Mouse (Mus musculus) lung, adult 2 months (tissue): ENCODE data around the gene Rnf146. TPM values are rescaled to one million over a fixed set of nuclear protein-coding genes. Genes with fewer than 3 reads are reported as not detected.
"Not testable (repeated sequence)": the region's sequence is repeated elsewhere in the genome, so short reads cannot be mapped to it uniquely, and the experiment has no call there.

ENCODE experiments used
- DNase-seq: peaks from one replicate; pipeline ENCODE4 v3.0.0; 2022
- H3K4me1 ChIP-seq: fragments of 200-500 bp; 2 replicates; pipeline ENCODE4 v1.6.1; 2011; ENCODE audit warnings: low read length; ENCODE audit not compliant: control insufficient read depth, insufficient read depth
- H3K4me3 ChIP-seq: fragments of 200-500 bp; replicated peaks from 2 replicates; pipeline ENCODE3; 2011; ENCODE audit warnings: low read depth, mild to moderate bottlenecking, control low read depth, low read length; ENCODE audit errors: extremely low read depth
- CTCF ChIP-seq: fragments of 200-500 bp; IDR thresholded peaks from 2 replicates; pipeline ENCODE4 v1.5.1; 2011; ENCODE audit warnings: mild to moderate bottlenecking, low read length, control low read depth; ENCODE audit not compliant: insufficient read depth
- POLR2A ChIP-seq: fragments of 200-500 bp; IDR thresholded peaks from 2 replicates; pipeline ENCODE4 v1.6.1; 2011; ENCODE audit warnings: low read depth, mild to moderate bottlenecking, control low read depth, low read length, borderline replicate concordance; ENCODE audit errors: extremely low read depth
- WGBS: fragments of 180-500 bp; shearing (Covaris S2); methylation state at CpG from one replicate; pipeline ENCODE4 v1.1.7; 2018; 5-methylcytosine and 5-hydroxymethylcytosine counted together
- polyA plus RNA-seq: library from polyadenylated mRNA; depleted of rRNA; stranded (reverse); fragments of >200 nt; gene quantifications from 2 replicates; pipeline ENCODE4 v1.2.3, GENCODE M21; 2012; rRNA removed

Rnf146 gene
- 16.4 and 33.0 TPM in 2 replicates for polyA plus RNA-seq

DNA sequence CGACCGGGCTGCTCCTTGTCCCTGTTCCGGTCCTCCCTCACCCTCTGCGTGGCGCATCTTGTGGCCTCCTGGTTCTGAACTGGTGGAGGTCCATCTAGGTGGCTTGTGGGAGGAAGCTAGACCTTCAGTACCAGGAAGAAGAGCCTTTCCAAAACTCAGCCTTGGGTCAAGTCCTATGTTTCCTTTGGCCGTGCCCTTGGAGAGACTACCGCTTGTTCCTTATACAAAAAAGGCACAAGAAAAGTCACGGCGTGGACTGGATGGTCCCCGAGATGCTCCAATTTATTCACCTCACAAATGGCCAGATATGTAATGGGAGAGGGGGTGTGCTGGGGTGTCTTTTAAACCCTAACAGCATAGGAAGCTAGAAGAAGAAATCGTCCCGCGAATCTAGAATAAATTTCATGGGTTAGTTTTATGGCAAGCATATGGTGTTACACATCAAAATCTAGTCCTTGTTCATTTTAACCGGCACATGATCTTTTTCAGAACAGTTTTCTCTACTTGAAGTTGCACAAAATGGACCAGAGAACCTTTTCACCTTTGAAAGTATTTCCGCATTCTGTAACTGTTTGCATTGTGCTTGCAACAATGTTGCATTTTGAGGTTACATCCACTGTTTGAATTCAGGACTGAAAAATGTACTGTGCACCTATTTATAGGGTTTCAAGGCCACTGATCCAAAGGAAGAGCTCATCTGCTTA lies at the start of gene Rnf146:
Gene Rnf146, minus strand, starts transcription at position 246 of the 704 bp plus-strand sequence.
- WGBS, result 8% methylated on average over 15 of the region's 15 CpGs
- no peak for DNase-seq
- no peak for TF ChIP-seq POLR2A
- no peak for TF ChIP-seq CTCF
- peaks cover 14% of the 10 kb centered on the region for H3K4me1 ChIP-seq
- H3K4me3 ChIP-seq, result peak within 1 kb of the TSS; percentile 94

- Histone ChIP-seq H3K4me3 (no peak overlapping the region), H3K4me1 (no peaks in the 10 kb centered on the region)
- 44% methylated on average over 8 of the region's 8 CpGs for WGBS
- no peak for DNase-seq
- no peak for TF ChIP-seq POLR2A
- TF ChIP-seq CTCF, result no peak
These were observed 40.5 kb upstream of the Rnf146 start for GRCm38 (mm10) chr10:29402656-29403268.

DNA sequence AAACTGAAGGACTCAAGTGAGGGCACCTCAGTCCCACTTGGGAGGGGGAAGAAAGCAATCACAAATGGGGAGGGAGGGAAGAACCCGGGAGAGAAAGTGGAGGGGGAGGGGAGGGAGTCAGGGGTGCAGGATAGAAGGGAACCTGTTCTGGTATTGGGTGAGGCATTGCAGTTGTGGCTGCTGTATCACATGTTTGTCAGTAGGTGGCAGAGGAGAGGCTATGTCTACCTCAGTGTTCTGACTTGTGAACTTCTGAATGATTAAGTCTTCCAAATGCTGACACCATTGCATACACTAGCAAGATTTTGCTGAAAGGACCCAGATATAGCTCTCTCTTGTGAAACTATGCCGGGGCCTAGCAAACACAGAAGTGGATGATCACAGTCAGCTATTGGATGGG lies 32.6 kb upstream of the Rnf146 start:
- not testable (repeated sequence) for H3K4me1 ChIP-seq, H3K4me3 ChIP-seq, DNase-seq
- TF ChIP-seq CTCF, result 0 out of 2 replicates have a peak, but pooled peaks have one; percentile 8
- 68% methylated on average over 2 of the region's 2 CpGs for WGBS

- WGBS, result 67% methylated on average over 2 of the region's 2 CpGs
- TF ChIP-seq CTCF (no peak), POLR2A (no peak)
- H3K4me1 ChIP-seq, result no peaks in the 10 kb centered on the region
- no peak for DNase-seq
- no peak overlapping the region for H3K4me3 ChIP-seq
These were observed 19.3 kb upstream of the Rnf146 start for GRCm38 (mm10) chr10:29381558-29381957.

DNA sequence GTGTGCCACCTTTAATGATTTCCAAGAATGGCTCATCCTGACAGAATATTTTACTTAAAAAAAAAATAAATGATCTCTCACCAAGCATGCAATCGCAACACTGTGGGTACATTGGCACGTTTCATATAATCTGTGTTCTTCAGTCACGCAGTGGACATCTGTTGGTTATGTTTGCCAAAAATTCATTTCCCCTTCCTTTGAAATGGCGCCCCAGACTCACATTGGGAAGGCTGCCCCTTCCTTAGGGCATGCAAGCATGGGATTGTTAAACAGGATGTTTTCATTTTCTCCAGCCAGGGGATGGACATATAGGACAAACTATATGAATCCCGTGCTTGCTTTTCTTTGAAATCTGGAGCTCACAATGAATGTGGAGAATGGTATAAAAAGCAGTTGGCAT lies 11.8 kb upstream of the Rnf146 start:
- no peak for DNase-seq
- TF ChIP-seq POLR2A (no peak), CTCF (no peak)
- H3K4me1 ChIP-seq, result no peaks in the 10 kb centered on the region
- no peak overlapping the region for H3K4me3 ChIP-seq
- WGBS, result 34% methylated on average over 5 of the region's 5 CpGs

GRCm38 (mm10) chr10:29361464-29362196 lies 612 bp downstream of the Rnf146 start:
- WGBS, result under 1% methylated on average over 97 of the region's 100 CpGs

DNA sequence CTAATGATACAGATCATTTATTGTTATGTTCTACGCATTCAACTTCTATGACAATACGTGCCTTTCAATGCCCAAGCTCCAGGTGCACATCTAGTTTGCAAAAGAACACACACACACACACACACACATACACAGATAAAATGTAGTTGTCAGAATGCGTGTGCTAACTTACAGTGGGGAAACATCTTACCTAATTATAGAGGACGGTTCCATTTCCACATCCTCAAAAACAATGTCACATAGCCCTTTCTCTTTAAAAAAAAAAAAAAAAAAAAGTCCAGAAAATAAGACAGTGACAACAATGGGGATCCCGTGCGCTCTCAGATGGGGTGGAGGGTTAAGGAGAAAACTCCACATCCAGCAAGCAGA lies 1.2 kb downstream of the Rnf146 start:
- no peak for DNase-seq
- TF ChIP-seq POLR2A (no peak), CTCF (no peak)
- H3K4me3 ChIP-seq, result peak overlapping the region; percentile 67
- H3K4me1 ChIP-seq, result peaks cover 22% of the 10 kb centered on the region
- 0% methylated on average over 6 of the region's 6 CpGs for WGBS

More at GRCm38 (mm10) chr10:29361464-29362196, 612 bp downstream of the Rnf146 start:
- Histone ChIP-seq H3K4me3 (peak overlapping the region; percentile 94), H3K4me1 (peaks cover 21% of the 10 kb centered on the region)
- TF ChIP-seq CTCF (no peak), POLR2A (peak; percentile 83; the same call in 1 of the 2 replicates)
- peak; percentile 90 for DNase-seq

- WGBS, result 71% methylated on average over 7 of the region's 7 CpGs
- DNase-seq, result no peak
- Histone ChIP-seq H3K4me3 (no peak overlapping the region), H3K4me1 (peaks cover 22% of the 10 kb centered on the region)
- TF ChIP-seq POLR2A, result no peak
These were observed 8.1 kb downstream of the Rnf146 start for GRCm38 (mm10) chr10:29354183-29354582.

GRCm38 (mm10) chr10:29352575-29352974 lies 9.7 kb downstream of the Rnf146 start:
- no peak for DNase-seq
- Histone ChIP-seq H3K4me3 (no peak overlapping the region), H3K4me1 (peaks cover 19% of the 10 kb centered on the region)
- WGBS, result 51% methylated on average over 3 of the region's 3 CpGs
- TF ChIP-seq POLR2A (no peak), CTCF (no peak)
